Mouse (Mus musculus) heart, postnatal 25 days (tissue): Measurements from ENCODE around the gene Gm11020. TPM values are rescaled to one million over a fixed set of nuclear protein-coding genes. Genes with fewer than 3 reads are reported as not detected.

Experiments
- DNase-seq: peaks from one replicate; pipeline ENCODE4 v3.0.0; 2022; ENCODE audit warnings: low spot score
- intact Hi-C: fragments of 180-260 bp; cut with DNase I; formaldehyde crosslinking; loops from one replicate; pipeline ENCODE4 v1.15.1; 2025
- total RNA-seq, 2 experiments: library from RNA; stranded (reverse); gene quantifications; 2 replicates each; pipeline ENCODE4 v1.2.3; 2021

The Gm11020 gene
- total RNA-seq, 2 experiments from 2014 or later, result not detected

- peak; percentile 75 for DNase-seq
- intact Hi-C loops, result loop anchor here (5.0 to 10.0 kb wide), 3 partner anchors 62 to 196 kb away; partner anchors contain the start of genes Car7 and Nae1
Measured at GRCm38 (mm10) chr8:104340233-104341105, 19.1 kb downstream of the Gm11020 start.

DNA sequence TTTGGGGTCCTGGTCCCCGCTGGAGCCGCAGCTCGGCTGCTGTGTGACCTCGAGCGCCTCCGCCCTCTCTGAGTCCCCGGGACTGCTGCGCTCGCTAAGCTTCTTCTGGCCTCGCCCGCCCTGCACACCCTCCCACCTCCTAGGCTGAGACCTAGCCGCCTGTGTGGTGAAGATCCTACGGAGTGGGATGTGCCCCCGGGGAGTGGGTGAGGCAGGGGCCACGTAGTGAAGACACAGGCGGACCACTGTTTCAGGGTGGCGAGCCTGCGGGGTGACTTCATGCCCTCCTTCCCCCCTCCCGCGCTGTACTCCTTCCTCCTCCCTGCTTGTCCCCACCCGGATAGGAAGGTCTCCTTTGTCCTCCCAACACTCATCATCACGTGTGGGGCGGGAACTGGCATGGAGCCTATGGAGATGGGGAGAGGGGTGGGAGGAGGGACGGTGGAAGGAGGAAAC, 19.8 kb downstream of the Gm11020 start:
- peak; percentile 73 for DNase-seq
- intact Hi-C loops, result loop anchor here (5.0 to 10.0 kb wide), 3 partner anchors 61 to 196 kb away; partner anchors contain the start of genes Car7 and Nae1

DNA sequence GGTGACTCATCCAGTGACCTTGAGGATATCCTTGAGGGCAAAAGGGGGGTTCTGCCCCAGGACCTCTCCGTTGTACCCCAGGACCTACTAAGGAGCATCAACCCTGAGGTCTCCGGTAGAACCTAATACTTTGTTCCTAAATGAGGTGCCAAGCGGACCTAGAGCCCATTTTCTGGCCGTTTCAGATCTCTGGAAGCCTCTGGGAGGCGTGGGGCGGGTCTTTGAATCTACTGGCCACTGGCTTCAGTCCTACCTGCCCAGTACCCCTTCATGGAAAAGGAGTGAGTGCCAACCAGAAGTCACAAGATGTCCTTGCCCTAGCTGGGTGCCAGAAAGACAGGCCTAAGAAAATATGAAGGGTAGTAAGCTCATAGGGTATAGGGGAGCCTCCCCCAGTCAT, 20.3 kb downstream of the Gm11020 start:
- intact Hi-C loops, result loop anchor here (2.0 to 10.0 kb wide), 4 partner anchors 61 to 197 kb away; partner anchors contain the start of genes Car7, Cklf and Nae1
- DNase-seq, result no peak

GRCm38 (mm10) chr8:104342426-104342825, 21.1 kb downstream of the Gm11020 start:
- intact Hi-C loops, result loop anchor here (2.0 to 10.0 kb wide), 4 partner anchors 60 to 198 kb away; partner anchors contain the start of genes Car7, Cklf and Nae1
- DNase-seq, result no peak

DNA sequence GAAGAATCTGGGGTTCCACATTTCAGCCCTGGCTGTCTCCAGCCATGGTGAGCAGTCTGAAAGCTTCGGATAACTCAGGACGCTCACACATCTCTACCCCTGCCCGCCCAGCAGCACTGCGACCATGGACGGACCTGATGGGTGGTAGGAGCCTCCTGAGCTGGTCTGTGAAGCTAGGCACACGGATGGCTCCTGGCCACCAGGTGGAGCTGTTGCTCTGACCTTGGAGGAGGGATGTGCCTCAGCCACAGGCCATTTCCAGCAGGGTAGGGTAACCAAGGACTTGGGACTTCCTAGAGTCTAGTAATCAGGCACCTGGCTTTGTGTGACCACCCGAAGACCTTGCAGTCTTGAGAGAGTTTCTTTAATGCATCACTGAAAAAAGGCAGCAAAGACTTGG, 22.6 kb downstream of the Gm11020 start:
- intact Hi-C loops, result loop anchor here (1.0 to 10.0 kb wide), 6 partner anchors 58 to 227 kb away; partner anchors contain the start of genes Car7, Cklf, Dync1li2 and Nae1
- peak; percentile 64 for DNase-seq

DNA sequence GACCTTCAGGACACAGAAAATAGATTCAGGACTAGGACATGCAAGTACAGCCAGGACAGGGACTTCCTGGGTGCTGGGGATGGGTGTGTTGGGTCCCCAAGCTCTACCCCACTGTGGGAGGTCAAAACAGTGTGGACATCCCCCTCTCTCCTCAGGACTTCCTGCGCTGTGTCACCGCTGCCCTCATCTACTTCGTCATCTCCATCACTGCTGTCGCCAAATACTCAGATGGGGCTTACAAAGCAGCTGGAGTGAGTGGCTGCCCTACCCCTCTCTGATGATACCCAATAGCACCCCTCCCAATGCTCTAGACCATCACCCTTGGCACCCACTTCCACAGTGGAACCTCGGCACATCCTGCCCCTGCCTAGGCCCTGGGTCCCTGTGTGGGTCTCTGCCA, 23.3 kb downstream of the Gm11020 start:
- DNase-seq, result no peak
- intact Hi-C loops, result loop anchor here (1.0 to 10.0 kb wide), 6 partner anchors 48 to 227 kb away; partner anchors contain the start of genes Car7, Dync1li2 and Nae1

GRCm38 (mm10) chr8:104346706-104347105, 25.3 kb downstream of the Gm11020 start:
- intact Hi-C loops, result loop anchor here (5.0 to 10.0 kb wide), 2 partner anchors 46 to 202 kb away; no protein-coding TSS in a partner anchor
- DNase-seq, result no peak

- DNase-seq, result no peak
- intact Hi-C loops, result loop anchor here (5.0 to 10.0 kb wide), 2 partner anchors 43 to 204 kb away; no protein-coding TSS in a partner anchor
Measured at GRCm38 (mm10) chr8:104348971-104349370, 27.6 kb downstream of the Gm11020 start.

- DNase-seq, result no peak
- intact Hi-C loops, result no loop called here
Measured at GRCm38 (mm10) chr8:104350047-104350446, 28.7 kb downstream of the Gm11020 start.

DNA sequence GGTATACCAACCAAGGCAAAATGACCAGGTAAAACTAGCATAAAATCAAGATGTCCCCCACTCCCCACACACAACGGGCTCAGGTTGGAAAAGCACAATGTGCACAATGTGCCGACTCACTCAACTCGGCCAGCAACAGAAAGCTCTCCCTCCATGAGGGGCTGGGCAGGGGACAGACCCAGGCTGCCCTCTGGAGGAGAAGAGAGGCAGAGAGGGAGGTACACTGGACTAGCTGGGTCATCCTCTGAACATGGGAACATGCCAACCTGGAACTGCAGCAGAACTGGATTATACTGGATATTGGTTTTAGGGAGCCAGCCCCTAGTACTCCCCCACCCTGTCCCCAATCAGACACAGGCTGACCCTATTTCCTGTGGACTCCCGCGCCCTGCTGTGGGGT, 31.8 kb downstream of the Gm11020 start:
- intact Hi-C loops, result no loop called here
- no peak for DNase-seq

GRCm38 (mm10) chr8:104354504-104354903, 33.1 kb downstream of the Gm11020 start:
- DNase-seq, result no peak
- intact Hi-C loops, result no loop called here

- intact Hi-C loops, result no loop called here
- no peak for DNase-seq
Measured at GRCm38 (mm10) chr8:104358637-104359036, 37.3 kb downstream of the Gm11020 start.

DNA sequence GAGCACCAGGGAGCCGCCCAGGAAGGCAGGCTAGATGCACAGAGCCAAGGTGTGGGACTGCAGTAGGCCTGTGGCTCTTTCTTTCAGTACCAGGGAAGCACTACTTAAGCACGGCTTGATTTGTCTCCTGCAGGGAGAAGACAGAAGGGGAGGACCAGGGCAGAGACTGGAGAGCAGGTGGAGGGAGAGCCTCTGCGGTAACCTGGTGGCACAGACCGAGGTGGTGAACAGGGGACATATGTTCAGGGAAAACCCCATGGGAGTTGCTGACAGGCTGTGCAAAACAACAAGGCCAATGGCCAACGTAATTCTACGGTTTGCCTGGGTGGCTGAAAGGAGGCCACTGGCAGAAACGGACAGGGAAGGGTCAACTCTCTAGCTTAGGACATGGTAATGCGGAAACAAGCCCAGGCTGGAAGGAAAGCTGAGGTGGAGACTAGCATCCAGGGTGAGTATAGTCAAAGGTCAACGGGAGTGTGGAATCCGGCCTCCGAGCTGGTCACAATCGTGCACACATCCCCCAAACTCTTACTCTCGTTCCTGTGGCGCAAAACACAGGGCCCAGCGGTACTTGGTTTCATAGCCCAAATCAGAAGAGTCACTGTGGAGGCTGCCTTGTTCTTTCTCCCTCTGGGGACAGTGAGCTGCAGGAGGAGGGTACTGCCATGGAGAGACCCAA, 38.5 kb downstream of the Gm11020 start:
- no peak for DNase-seq
- intact Hi-C loops, result no loop called here

GRCm38 (mm10) chr8:104365695-104366094, 44.3 kb downstream of the Gm11020 start:
- no peak for DNase-seq
- intact Hi-C loops, result no loop called here

DNA sequence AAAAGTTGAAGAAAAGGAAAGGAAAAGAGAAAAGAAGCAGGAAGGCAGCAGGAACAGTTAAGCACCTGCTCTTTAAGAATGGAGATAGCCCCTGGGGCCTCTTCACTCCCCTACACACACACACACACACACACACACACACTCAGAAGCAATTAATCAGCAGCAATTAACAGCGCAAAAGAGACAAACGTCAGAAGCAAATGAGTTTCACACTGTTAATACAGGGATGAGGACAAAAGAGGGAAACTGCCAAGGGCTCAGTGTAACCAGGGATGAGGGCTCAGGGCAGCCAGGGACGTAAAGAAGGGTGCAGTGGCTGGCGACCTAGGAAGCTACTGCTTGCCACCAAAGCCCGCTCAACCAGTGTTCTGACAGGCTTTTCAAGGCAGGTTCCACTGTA, 46.0 kb downstream of the Gm11020 start:
- intact Hi-C loops, result no loop called here
- DNase-seq, result no peak

DNA sequence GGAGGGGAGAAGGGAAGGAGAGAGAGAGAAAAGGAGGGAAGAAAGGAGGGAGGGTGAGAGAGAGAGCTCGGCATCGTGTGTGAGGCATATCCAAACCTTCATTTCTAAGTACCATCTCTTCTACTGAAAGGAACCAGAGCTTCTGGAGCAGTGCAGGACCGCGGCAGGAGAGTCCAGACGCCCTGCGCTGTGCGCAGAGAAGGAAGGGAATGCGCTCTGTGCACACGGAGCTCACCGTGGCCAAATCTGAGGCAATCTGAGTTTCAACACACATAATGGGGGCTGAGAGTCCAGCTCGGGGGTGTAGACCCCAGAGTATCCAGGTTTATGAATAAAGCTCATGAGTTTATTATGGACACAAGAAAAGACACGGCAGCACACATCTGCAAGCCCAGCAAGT, 48.2 kb downstream of the Gm11020 start:
- no peak for DNase-seq
- intact Hi-C loops, result no loop called here

GRCm38 (mm10) chr8:104370071-104370470, 48.7 kb downstream of the Gm11020 start:
- DNase-seq, result no peak

GRCm38 (mm10) chr8:104371121-104371520, 49.8 kb downstream of the Gm11020 start:
- intact Hi-C loops, result no loop called here
- no peak for DNase-seq

More at GRCm38 (mm10) chr8:104370071-104370470, 48.7 kb downstream of the Gm11020 start:
- intact Hi-C loops, result no loop called here
